Mouse (Mus musculus) embryonic facial prominence, embryonic 15.5 days (tissue): ENCODE measurements around the gene Hnrnpll. TPM values are rescaled to one million over a fixed set of nuclear protein-coding genes. Genes with fewer than 3 reads are reported as not detected.

Experiments
- ATAC-seq: fragments of 200-750 bp; cut with Nextera tagmentation; 2 replicates; pipeline ENCODE4 v1.8.0; 2017; ENCODE audit warnings: low read depth, moderate TSS enrichment; ENCODE audit not compliant: insufficient number of reproducible peaks, low FRiP score, low TSS enrichment
- H3K27ac ChIP-seq: fragments of 300-500 bp; sonication (generic); replicated peaks from 2 replicates; pipeline ENCODE4 v1.5.1; 2015; ENCODE audit warnings: mild to moderate bottlenecking, inconsistent platforms
- H3K27me3 ChIP-seq: fragments of 300-500 bp; sonication (generic); 2 replicates; pipeline ENCODE4 v1.6.1; 2015; ENCODE audit warnings: inconsistent platforms
- H3K36me3 ChIP-seq: fragments of 300-500 bp; sonication (generic); 2 replicates; pipeline ENCODE4 v1.6.1; 2015; ENCODE audit warnings: mild to moderate bottlenecking, inconsistent platforms
- H3K4me1 ChIP-seq: fragments of 300-500 bp; sonication (generic); 2 replicates; pipeline ENCODE4 v1.6.1; 2015; ENCODE audit warnings: inconsistent platforms
- H3K4me2 ChIP-seq: fragments of 300-500 bp; sonication (generic); replicated peaks from 2 replicates; pipeline ENCODE4 v1.6.1; 2015; ENCODE audit warnings: mild to moderate bottlenecking, inconsistent platforms
- H3K4me3 ChIP-seq: fragments of 300-500 bp; sonication (generic); replicated peaks from 2 replicates; pipeline ENCODE4 v1.5.1; 2015; ENCODE audit warnings: mild to moderate bottlenecking, inconsistent platforms
- H3K9ac ChIP-seq: fragments of 300-500 bp; sonication (generic); 2 replicates; pipeline ENCODE4 v1.6.1; 2015; ENCODE audit warnings: inconsistent platforms
- H3K9me3 ChIP-seq: fragments of 300-500 bp; sonication (generic); replicated peaks from 2 replicates; pipeline ENCODE4 v1.6.1; 2016; ENCODE audit warnings: inconsistent platforms
- WGBS: fragments of 180-500 bp; shearing (Covaris S2); methylation state at CpG from one replicate; pipeline ENCODE4 v1.1.7; 2015; 5-methylcytosine and 5-hydroxymethylcytosine counted together
- polyA plus RNA-seq: library from polyadenylated mRNA; unstranded; fragments of >200 nt; fragmentation: Nextera tagmentation; extraction: Ambion mirVana; gene quantifications from 2 replicates; pipeline ENCODE4 v1.2.1, GENCODE M21; 2015

The Hnrnpll gene
- polyA plus RNA-seq = 54.9 and 59.8 TPM in 2 replicates

DNA sequence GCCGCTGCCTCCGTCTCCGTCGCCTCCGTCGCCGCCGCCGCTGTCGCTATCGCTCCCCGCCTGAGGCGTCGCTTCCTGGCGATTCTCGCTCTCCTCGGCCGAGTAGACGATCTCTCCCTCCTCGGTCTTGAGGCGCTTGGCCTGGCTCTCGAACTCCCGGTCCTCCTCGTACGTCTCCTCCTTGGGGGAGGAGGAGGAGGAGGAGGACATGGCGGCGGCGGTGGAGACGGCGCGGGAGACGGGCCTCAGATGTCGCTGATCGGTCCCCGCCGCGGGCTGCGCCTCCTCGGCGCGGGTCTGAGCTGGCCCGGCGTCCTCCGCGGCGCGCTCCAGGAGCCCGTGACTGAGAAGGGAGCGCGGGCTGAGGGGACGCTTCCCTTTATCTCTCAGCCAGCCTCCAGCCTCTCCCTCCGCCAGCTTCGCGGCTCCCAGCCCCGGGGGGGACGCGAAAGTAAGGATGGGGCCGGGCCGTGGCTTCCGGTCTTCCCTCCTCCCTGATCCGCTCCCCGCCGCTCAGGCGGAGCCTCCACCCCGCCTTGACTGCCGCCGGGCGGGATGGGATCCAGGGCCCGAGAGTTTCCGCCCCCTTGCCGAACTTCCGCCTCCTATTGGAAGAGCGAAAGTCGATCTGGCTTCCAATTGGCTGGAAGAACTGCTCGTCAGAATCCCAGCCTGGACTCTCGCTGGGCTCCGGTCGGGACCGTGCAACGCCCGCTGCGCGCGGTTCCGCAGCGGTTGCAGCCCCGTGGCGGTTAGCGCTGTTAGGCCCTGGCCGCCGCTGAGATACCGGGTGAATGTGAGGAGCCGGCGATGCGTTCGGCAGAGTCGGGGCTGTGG lies at the start of gene Hnrnpll:
Gene Hnrnpll (minus strand): TSS at position 552 of the 837 bp plus-strand sequence.
- peaks cover 18% of the 10 kb centered on the region for H3K4me1 ChIP-seq
- peak within 1 kb of the TSS; percentile 94 for H3K4me3 ChIP-seq
- H3K36me3 ChIP-seq = no peaks in the 10 kb centered on the region
- no peaks in the 10 kb centered on the region for H3K27me3 ChIP-seq
- peak within 1 kb of the TSS; percentile 99 for H3K27ac ChIP-seq
- peak within 1 kb of the TSS; percentile 92 for H3K9ac ChIP-seq
- peak within 1 kb of the TSS; percentile 83 for H3K4me2 ChIP-seq
- under 1% methylated on average over 85 of the region's 97 CpGs for WGBS
- H3K9me3 ChIP-seq = no peaks in the 10 kb centered on the region
- ATAC-seq = peak; percentile 99

DNA sequence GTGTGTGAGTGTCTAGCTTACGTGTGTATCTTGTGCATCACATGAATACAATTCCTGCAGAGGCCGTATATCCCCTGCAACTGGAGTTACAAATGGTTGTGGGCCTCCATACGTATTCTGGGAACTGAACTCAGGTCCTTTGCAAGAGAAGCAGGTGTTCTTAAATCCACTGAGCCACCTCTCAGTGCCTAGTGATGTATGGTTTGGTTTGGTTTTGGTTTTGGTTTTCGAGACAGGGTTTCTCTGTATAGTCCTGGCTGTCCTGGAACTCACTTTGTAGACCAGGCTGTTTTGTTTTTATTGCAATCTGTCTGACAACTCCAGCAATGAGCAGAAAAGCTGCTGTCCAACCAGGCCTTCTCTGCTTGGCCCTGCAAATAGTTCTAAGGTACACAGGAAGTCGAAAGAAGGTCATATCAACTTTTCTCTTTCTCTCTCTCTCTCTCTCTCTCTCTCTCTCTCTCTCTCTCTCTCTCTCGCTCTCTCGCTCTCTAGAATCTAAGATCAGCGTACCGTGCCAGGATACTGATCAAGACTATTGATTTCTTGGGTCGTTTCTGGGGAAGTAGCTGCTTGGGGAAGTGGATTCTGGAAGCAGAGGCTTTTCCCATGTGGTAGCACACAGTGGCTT lies 43.3 kb upstream of the Hnrnpll start:
- Histone ChIP-seq H3K27me3 (no peaks in the 10 kb centered on the region), H3K9ac (no peak overlapping the region), H3K4me2 (no peak overlapping the region), H3K27ac (no peak overlapping the region), H3K9me3 (no peaks in the 10 kb centered on the region), H3K4me3 (no peak overlapping the region), H3K36me3 (no peaks in the 10 kb centered on the region), H3K4me1 (no peaks in the 10 kb centered on the region)
- 82% methylated on average over 10 of the region's 10 CpGs for WGBS
- ATAC-seq = no peak

DNA sequence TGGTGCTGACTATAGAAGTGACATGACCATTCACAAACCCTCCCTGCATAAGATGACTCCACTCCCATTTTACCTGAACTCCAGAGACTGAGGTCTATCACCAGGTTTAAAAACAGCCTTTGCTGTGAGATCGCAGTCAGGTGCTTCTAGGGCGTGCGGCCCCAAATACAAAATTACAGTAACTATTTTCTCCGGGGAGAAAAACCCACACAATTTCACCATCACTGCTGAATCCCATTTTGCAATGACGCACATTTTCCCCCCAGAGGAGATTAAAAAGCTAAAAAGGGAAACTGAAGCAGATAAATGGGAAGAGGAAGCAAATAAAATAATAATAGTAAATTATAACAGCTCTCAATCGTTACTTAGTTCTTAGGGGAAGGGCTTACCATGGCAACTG lies 37.7 kb upstream of the Hnrnpll start:
- no peaks in the 10 kb centered on the region for H3K9me3 ChIP-seq
- WGBS = 81% methylated on average over 6 of the region's 6 CpGs
- no peak overlapping the region for H3K4me3 ChIP-seq
- no peak for ATAC-seq
- H3K36me3 ChIP-seq = no peaks in the 10 kb centered on the region
- H3K9ac ChIP-seq = no peak overlapping the region
- H3K27me3 ChIP-seq = no peaks in the 10 kb centered on the region
- H3K27ac ChIP-seq = no peak overlapping the region
- H3K4me2 ChIP-seq = no peak overlapping the region
- H3K4me1 ChIP-seq = peaks cover 8% of the 10 kb centered on the region; the same call in 1 of the 2 replicates

GRCm38 (mm10) chr17:80097221-80097620 lies 35.1 kb upstream of the Hnrnpll start:
- H3K27me3 ChIP-seq = no peaks in the 10 kb centered on the region
- no peaks in the 10 kb centered on the region for H3K36me3 ChIP-seq
- no peak for ATAC-seq
- H3K9me3 ChIP-seq = no peaks in the 10 kb centered on the region
- H3K4me2 ChIP-seq = no peak overlapping the region
- no peak overlapping the region for H3K4me3 ChIP-seq
- H3K9ac ChIP-seq = no peak overlapping the region
- peaks cover 8% of the 10 kb centered on the region; the same call in 1 of the 2 replicates for H3K4me1 ChIP-seq
- WGBS = 44% methylated on average over 2 of the region's 2 CpGs
- no peak overlapping the region for H3K27ac ChIP-seq

DNA sequence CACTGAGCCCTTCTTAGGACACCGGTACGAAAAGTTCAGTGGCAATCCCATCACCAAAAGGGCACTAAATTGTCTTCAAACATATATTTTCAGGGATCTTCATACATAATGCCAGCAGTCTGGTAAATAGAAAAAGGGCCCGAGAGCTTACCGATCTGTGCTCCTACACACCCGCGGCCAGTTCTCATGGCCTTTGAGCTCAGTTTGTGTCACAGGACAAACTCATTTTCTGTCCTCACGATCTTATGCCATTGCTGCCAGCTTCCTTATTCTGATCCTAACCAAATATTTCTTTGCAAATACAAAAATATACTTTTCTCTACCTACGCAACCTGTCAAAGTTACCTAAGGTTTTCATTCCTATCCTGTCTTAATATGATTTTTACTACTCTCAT lies 34.6 kb upstream of the Hnrnpll start:
- Histone ChIP-seq H3K4me2 (no peak overlapping the region), H3K4me3 (no peak overlapping the region), H3K9ac (no peak overlapping the region), H3K27ac (no peak overlapping the region), H3K36me3 (no peaks in the 10 kb centered on the region), H3K9me3 (no peaks in the 10 kb centered on the region), H3K4me1 (peaks cover 8% of the 10 kb centered on the region; the same call in 1 of the 2 replicates), H3K27me3 (no peaks in the 10 kb centered on the region)
- 85% methylated on average over 8 of the region's 8 CpGs for WGBS
- no peak for ATAC-seq

DNA sequence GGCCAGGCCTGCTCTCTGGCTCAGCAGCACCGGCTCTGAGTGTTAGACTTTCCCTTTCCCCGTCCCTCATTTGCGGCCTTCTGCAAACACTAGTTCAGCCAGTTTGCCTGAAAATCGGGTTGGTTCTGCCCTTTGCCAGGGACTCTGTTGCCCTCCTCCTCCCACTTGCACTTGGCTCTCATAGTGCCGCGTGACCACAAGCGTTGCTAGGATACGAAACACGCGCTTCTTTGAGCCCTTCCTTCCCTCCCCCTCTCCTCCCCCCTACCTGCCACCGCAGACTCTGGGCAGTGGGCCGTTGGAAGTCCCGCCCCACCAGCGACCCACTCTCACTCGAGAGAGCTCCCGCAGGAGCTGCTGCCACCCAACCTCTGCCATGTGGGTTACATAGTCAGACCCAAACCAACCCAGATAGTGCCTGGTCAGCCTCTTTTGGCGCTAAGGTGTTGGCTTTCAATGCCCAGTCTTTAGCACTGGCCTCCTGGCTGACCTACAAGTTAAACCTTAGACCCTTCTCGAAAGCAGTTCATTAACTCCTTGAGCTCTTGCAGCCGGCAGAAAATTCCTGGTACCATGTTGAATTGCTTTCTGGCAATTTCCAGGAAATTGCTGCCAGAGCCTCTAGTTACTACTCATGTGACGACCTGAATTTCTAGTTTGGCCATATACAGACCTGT lies 34.0 kb upstream of the Hnrnpll start:
- no peaks in the 10 kb centered on the region for H3K36me3 ChIP-seq
- H3K4me3 ChIP-seq = peak overlapping the region; percentile 20
- H3K9ac ChIP-seq = no peak overlapping the region
- H3K4me2 ChIP-seq = peak overlapping the region; percentile 40
- H3K4me1 ChIP-seq = peaks cover 8% of the 10 kb centered on the region; the same call in 1 of the 2 replicates
- peak; percentile 70 for ATAC-seq
- H3K27ac ChIP-seq = no peak overlapping the region
- H3K27me3 ChIP-seq = no peaks in the 10 kb centered on the region
- H3K9me3 ChIP-seq = no peaks in the 10 kb centered on the region
- 11% methylated on average over 20 of the region's 20 CpGs for WGBS

- peak overlapping the region; percentile 20; the same call in 1 of the 2 replicates for H3K4me3 ChIP-seq
- ATAC-seq = no peak
Measured at GRCm38 (mm10) chr17:80095254-80095899, 33.2 kb upstream of the Hnrnpll start.

DNA sequence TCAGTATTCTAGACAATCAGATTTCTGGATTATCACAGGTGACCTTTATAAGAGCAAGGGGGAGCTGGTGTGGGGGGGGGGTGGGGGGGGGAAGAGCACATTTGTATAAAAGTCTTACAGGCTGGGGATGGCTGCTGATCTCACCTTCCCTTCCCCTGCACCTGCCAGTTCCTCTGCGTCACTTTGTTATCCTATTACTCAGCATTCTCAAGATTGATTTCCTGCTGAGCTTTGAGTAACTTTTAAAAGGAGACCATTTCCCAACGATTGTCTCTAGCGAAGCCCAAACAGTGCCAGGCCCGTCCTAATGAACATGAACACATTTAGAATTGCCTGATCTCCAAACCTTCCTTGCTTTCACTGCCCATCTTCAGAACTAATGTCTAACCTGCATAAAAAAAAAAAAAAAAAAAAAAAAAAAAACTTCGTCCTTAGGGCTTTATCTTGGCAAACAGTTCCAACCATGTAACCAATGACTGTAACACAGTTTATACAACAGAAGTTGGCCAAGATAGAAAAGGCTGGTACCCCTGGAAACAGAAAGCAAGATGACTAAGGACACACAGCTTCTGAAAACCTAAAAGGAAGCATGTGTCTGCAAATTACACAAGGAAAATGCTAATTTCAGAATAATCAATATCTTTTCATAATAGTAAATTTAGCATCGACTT lies 29.9 kb upstream of the Hnrnpll start:
- H3K4me2 ChIP-seq = no peak overlapping the region
- no peak overlapping the region for H3K9ac ChIP-seq
- H3K4me3 ChIP-seq = no peak overlapping the region
- no peaks in the 10 kb centered on the region for H3K27me3 ChIP-seq
- no peak overlapping the region for H3K27ac ChIP-seq
- H3K4me1 ChIP-seq = peaks cover 8% of the 10 kb centered on the region; the same call in 1 of the 2 replicates
- 53% methylated on average over 6 of the region's 6 CpGs for WGBS
- no peaks in the 10 kb centered on the region for H3K9me3 ChIP-seq
- no peak for ATAC-seq
- H3K36me3 ChIP-seq = no peaks in the 10 kb centered on the region

More at GRCm38 (mm10) chr17:80095254-80095899, 33.2 kb upstream of the Hnrnpll start:
- Histone ChIP-seq H3K9ac (no peak overlapping the region), H3K4me1 (peaks cover 8% of the 10 kb centered on the region; the same call in 1 of the 2 replicates), H3K27ac (no peak overlapping the region), H3K4me2 (peak overlapping the region; percentile 40), H3K36me3 (no peaks in the 10 kb centered on the region), H3K9me3 (no peaks in the 10 kb centered on the region), H3K27me3 (no peaks in the 10 kb centered on the region)
- 83% methylated on average over 9 of the region's 9 CpGs for WGBS

GRCm38 (mm10) chr17:80090551-80090950 lies 28.4 kb upstream of the Hnrnpll start:
- no peaks in the 10 kb centered on the region for H3K9me3 ChIP-seq
- H3K4me2 ChIP-seq = no peak overlapping the region
- H3K9ac ChIP-seq = no peak overlapping the region
- H3K4me3 ChIP-seq = no peak overlapping the region
- no peaks in the 10 kb centered on the region for H3K36me3 ChIP-seq
- H3K4me1 ChIP-seq = no peaks in the 10 kb centered on the region
- H3K27me3 ChIP-seq = no peaks in the 10 kb centered on the region
- 62% methylated on average over 4 of the region's 4 CpGs for WGBS
- H3K27ac ChIP-seq = no peak overlapping the region
- ATAC-seq = no peak

- no peak overlapping the region for H3K9ac ChIP-seq
- H3K27ac ChIP-seq = no peak overlapping the region
- no peak overlapping the region for H3K4me3 ChIP-seq
- H3K36me3 ChIP-seq = no peaks in the 10 kb centered on the region
- H3K9me3 ChIP-seq = no peaks in the 10 kb centered on the region
- no peaks in the 10 kb centered on the region for H3K27me3 ChIP-seq
- WGBS = 81% methylated on average over 3 of the region's 3 CpGs
- H3K4me1 ChIP-seq = no peaks in the 10 kb centered on the region
- no peak overlapping the region for H3K4me2 ChIP-seq
- no peak for ATAC-seq
Measured at GRCm38 (mm10) chr17:80088168-80088567, 26.0 kb upstream of the Hnrnpll start.
